Mouse (Mus musculus) layer of hippocampus, adult 6 months (tissue): Measurements from ENCODE around the gene Trp53rka. TPM values are rescaled to one million over a fixed set of nuclear protein-coding genes. Genes with fewer than 3 reads are reported as not detected.

Experiments used
- long read RNA-seq, 2 experiments: library from polyadenylated mRNA; unstranded; transcript quantifications; one replicate each; pipeline ENCODE4 v2.0.0; 2019 to 2020
- polyA plus RNA-seq: library from polyadenylated mRNA; unstranded; fragments of <200 nt; fragmentation: Nextera tagmentation; gene quantifications from 2 replicates; pipeline ENCODE4 v1.2.3, GENCODE M21; 2021

Trp53rka gene
- 15.6 and 16.3 TPM in 2 replicates for polyA plus RNA-seq
- long read RNA-seq, experiment 1, transcript Trp53rka-201 (2 exons, 1,880 nt) = major isoform, 49 of 54 reads
- long read RNA-seq, experiment 1, partial matches to known transcripts = 0 of 54 reads
- long read RNA-seq, experiment 1, other reads (novel, unspliced or antisense) = 5 of 54 reads
- long read RNA-seq, experiment 2, transcript Trp53rka-202 (2 exons, 842 nt) = minor isoform, 7 of 184 reads
- long read RNA-seq, experiment 2, transcript Trp53rka-201 (2 exons, 1,880 nt) = major isoform, 174 of 184 reads
- long read RNA-seq, experiment 2, partial matches to known transcripts = 1 of 184 reads
- long read RNA-seq, experiment 2, other reads (novel, unspliced or antisense) = 2 of 184 reads

DNA sequence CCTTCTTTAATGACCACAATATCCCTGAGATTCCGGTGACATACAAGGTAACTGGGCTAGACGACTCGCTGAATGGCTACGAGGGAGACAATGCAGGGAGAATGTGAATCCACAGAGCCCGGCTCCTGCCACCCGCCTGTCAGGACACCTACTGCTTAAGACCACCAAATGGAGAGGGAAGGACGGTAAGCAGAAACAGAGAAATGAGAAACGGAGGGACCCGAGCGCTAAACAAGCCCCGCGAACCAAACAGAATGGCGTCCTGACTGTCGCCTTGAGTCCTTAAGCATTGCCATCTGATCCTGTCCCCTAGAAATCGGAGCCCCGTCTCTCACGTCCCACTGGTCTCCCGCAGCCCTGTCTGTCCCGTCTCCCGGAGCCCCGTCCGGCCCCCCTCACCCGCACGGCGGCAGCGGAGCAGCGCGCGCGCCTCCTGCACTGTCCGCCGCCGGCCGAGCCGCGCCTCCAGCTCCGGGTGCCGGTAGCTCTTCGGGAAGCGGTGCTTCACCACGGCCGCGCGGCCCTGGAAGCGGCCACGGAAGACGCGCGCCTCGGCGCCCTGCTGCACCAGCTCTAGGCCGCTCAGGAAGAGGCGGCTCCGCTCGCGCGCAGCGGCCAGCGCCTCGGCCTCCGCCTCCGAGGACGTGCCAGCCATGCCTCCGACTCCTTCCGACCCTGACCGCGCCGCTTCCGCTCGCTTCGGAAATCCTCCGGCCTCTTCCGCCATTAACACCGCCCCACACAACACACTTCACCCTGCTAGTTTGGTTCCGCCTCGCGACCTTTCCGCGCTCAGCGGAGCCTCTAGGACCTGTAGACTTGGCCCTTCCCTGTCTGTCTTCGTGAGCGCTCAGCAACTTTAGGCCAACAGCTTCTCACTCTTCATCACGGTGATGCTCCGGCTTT, at the start of gene Trp53rka:
Gene Trp53rka (minus strand): TSS at position 677 of the 906 bp plus-strand sequence.

DNA sequence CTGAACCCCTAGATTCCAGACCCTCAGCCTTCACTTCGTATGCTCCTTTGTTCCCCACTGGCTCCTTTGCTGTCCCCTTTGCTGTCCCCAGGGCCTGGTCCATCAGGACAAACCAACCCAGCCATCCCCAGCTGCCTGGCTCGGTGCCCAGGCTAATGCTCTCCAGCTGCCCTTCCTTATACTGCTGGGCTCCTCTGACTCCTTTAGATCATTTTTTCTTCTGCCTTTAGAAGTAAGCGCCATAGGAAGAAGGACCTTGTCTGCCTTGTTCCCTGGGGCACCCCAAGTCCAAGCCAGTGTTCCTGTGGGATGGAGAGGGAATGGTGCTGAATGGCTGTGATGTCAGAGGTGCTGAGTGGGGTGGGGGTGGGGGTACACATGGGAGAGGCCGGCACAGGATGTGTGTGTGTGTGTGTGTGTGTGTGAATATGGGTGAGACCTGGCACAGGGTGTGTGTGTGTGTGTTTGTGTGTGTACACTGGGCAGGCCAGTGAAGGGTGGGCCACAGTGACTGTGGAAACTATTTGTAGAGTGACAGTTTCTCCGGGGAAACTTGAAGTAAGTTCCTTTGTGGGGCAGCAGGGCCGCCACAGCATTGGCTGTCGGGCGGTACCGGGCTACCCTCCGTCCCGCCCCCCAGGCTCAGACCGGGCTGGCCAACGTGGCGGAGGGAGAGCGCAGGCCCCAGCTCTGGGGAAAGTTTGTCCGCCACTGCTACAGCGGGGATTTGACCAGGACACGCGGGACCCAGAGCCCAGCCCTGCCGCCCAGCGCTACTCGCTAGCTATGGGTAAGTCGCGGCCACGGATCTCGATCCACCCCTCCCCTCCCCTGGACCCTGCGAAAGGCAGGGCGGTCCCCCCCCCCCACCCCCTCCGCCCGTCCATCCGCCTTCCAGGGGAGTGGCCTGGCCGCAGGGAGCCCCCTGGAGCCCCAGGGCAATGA, 10.4 kb upstream of the Trp53rka start, which contains the start of gene Slc2a10:
Gene Slc2a10 (plus strand): TSS at position 529 of the 945 bp plus-strand sequence.

DNA sequence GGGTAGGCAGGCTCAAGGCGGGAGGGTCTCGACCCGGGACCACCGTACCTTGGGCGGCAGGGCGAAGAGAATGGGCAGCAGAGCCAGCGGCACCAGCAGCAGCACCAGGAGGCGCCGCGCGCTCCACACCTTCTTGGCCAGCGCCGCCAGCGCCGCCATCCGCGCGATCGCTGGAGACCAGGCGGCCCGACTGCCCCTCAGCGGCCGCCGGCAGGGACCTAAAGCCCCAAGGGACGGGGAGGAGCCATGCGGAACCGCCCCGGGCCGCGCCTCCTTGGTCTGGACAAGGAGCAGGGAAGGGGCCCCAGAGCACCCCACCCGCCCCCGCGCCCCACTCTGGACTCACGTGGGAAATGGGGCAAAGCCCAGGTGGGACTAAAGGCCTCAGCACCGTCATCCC, 20.1 kb downstream of the Trp53rka start, which contains the start of gene Slc13a3:
Gene Slc13a3 (minus strand): TSS at position 228 of the 400 bp plus-strand sequence.

Other genes starting within 250 kb of the Trp53rka start
- 50.9 and 57.9 TPM in 2 replicates for gene Slc35c2, start 205.5 kb downstream of the Trp53rka start, polyA plus RNA-seq
- gene Elmo2, start 166.8 kb downstream of the Trp53rka start, polyA plus RNA-seq = 108 and 125 TPM in 2 replicates
- gene Zfp663, start 124.6 kb downstream of the Trp53rka start, polyA plus RNA-seq = not detected in 2 replicates
- 4.8 and 6.2 TPM in 2 replicates for gene Zfp334, start 105.1 kb downstream of the Trp53rka start, polyA plus RNA-seq
- gene Ocstamp, start 92.9 kb downstream of the Trp53rka start, polyA plus RNA-seq = not detected in 2 replicates
- 7.9 and 8.0 TPM in 2 replicates for gene Slc13a3, start 20.1 kb downstream of the Trp53rka start, polyA plus RNA-seq
- gene Slc2a10, start 10.5 kb upstream of the Trp53rka start, polyA plus RNA-seq = 1.7 and 2.2 TPM in 2 replicates
- gene Eya2, start 101.7 kb upstream of the Trp53rka start, polyA plus RNA-seq = 0.53 and 0.58 TPM in 2 replicates